Mouse (Mus musculus) liver, postnatal 0 days (tissue): ENCODE results near the gene Ccnl1. TPM values are rescaled to one million over a fixed set of nuclear protein-coding genes. Genes with fewer than 3 reads are reported as not detected.

ENCODE experiments used
- ATAC-seq: fragments of 200-750 bp; cut with Nextera tagmentation; 2 replicates; pipeline ENCODE4 v1.8.0; 2017; ENCODE audit warnings: mild to moderate bottlenecking, moderate library complexity
- DNase-seq: peaks from one replicate; pipeline ENCODE4 v3.0.0-alpha.2; 2016
- H3K27ac ChIP-seq: fragments of 300-500 bp; sonication (generic); 2 replicates; pipeline ENCODE4 v1.5.1; 2014; ENCODE audit warnings: antibody characterized with exemption, moderate library complexity, mild to moderate bottlenecking, low read depth
- H3K27me3 ChIP-seq: fragments of 300-500 bp; sonication (generic); 2 replicates; pipeline ENCODE4 v1.6.1; 2014; ENCODE audit warnings: low read length, control low read depth, mixed read lengths; ENCODE audit not compliant: insufficient read depth
- H3K36me3 ChIP-seq: fragments of 300-500 bp; sonication (generic); replicated peaks from 2 replicates; pipeline ENCODE4 v1.6.1; 2014; ENCODE audit warnings: mild to moderate bottlenecking, control low read depth, low read length, moderate library complexity, mixed read lengths; ENCODE audit not compliant: insufficient read depth
- H3K4me1 ChIP-seq: fragments of 300-500 bp; sonication (generic); 2 replicates; pipeline ENCODE4 v1.6.1; 2014; ENCODE audit warnings: antibody characterized with exemption, mild to moderate bottlenecking, control low read depth; ENCODE audit not compliant: insufficient read depth
- H3K4me2 ChIP-seq: fragments of 300-500 bp; sonication (generic); 2 replicates; pipeline ENCODE4 v1.6.1; 2014; ENCODE audit warnings: low read depth, mild to moderate bottlenecking, low read length, moderate library complexity, mixed read lengths
- H3K4me3 ChIP-seq: fragments of 300-500 bp; sonication (generic); 2 replicates; pipeline ENCODE4 v1.5.1; 2014; ENCODE audit warnings: low read depth, low read length
- H3K9ac ChIP-seq: fragments of 300-500 bp; sonication (generic); replicated peaks from 2 replicates; pipeline ENCODE4 v1.6.1; 2014; ENCODE audit warnings: mild to moderate bottlenecking, moderate library complexity
- H3K9me3 ChIP-seq: fragments of 300-500 bp; sonication (generic); 2 replicates; pipeline ENCODE4 v1.6.1; 2016; ENCODE audit warnings: mild to moderate bottlenecking, control low read depth, low read length, mixed read lengths
- CTCF ChIP-seq: sonication (generic); IDR thresholded peaks from 2 replicates; pipeline ENCODE4 v1.5.1; 2016; ENCODE audit warnings: antibody characterized with exemption, low read depth
- EP300 ChIP-seq: IDR thresholded peaks from 2 replicates; pipeline ENCODE4 v1.6.1; 2016; ENCODE audit warnings: antibody characterized with exemption, low read depth, mild to moderate bottlenecking
- WGBS: fragments of 180-500 bp; shearing (Covaris S2); extraction: QIAGEN DNeasy Blood & Tissue Kit; methylation state at CpG from one replicate; pipeline ENCODE4 v1.1.7; 2014; ENCODE audit not compliant: insufficient replicate concordance; 5-methylcytosine and 5-hydroxymethylcytosine counted together
- polyA plus RNA-seq: library from polyadenylated mRNA; unstranded; fragments of >200 nt; fragmentation: Nextera tagmentation; extraction: Ambion mirVana; gene quantifications from 2 replicates; pipeline ENCODE4 v1.2.1, GENCODE M21; 2015

The Ccnl1 gene
- polyA plus RNA-seq, 1 experiment from 2014 or later = 38.1 TPM

DNA sequence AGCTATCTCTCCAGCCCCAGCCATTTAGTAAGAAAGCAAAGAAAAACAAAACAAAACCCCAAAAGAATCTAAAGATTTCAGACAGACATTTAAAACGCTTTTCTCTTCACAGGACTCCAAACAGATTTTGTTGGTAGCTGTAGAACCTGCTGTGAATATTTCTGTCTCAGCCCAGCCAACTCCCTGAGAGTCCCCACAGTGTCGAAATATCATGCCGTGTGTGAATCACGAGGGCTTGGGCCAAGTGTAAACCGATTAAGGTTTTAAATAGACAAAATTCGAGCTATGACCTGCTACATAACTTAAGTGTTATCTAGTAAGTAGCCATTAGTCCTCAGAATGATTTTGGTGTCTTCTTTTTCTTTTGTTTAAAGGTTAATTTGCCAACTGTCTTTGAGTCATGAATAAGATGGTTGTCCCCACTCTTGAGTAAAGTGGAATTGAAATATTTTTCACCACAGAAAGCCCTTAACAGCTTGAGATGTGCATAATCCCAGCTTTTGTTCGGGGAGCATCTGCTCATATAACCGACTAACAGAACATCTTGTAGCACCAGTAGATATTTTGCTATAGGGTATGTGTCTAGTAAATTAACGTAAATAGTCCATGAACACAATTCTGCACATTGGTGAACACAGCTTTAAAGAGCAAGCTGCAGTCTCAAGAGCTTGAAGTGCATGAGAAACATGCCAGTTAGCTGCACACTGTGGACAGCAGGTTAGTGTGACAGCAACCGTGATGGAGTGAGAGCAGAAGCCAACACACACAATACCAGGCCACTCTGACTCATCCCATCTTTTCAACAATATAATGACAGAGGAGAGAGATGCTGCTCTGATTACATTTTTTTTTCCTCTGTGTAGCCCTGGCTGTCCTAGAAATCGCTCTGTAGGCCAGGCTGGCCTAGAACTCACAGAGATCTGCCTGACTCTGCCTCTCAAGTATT is 34.6 kb upstream of the Ccnl1 start:
- WGBS = 64% methylated on average over 11 of the region's 11 CpGs
- ATAC-seq (no peak), DNase-seq (no peak)
- Histone ChIP-seq H3K27me3 (no peaks in the 10 kb centered on the region), H3K27ac (no peak overlapping the region), H3K4me2 (no peak overlapping the region), H3K9me3 (no peaks in the 10 kb centered on the region), H3K36me3 (no peaks in the 10 kb centered on the region), H3K4me3 (no peak overlapping the region), H3K4me1 (no peaks in the 10 kb centered on the region), H3K9ac (no peak overlapping the region)
- TF ChIP-seq CTCF = no peak
- no peak for TF ChIP-seq EP300

DNA sequence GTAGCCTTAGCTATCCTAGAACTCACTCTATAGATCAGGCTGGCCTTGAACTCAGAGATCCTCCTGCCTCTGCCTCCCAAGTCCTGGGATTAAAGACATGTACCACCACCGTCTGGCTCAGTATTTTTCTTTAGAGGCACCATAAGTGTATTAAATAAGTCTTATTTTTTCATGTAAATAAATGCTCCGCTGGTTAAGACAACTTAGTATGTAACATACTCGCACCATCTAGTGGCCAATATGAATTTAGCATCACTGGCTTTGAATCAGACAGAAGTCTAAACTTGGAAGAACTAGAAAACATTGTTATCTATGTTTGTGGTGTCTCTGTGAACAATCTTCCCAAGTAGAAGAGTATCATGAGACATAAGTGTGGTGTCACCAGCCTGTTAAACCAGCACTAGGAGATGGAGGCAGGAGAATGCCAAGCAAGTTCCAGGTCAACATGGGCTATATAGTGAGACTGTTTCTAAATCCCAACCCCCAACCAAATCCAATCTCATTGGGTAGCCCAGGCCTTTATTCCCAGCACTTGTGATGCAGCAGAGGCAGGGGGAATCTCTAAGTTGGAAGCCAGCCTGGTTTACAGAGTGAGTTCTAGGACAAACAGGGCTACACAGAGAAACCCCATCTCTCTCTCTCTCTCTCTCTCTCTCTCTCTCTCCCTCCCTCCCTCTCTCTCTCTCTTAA is 33.1 kb upstream of the Ccnl1 start:
- DNase-seq (no peak), ATAC-seq (peak; percentile 48; the same call in 1 of the 2 replicates)
- WGBS = 9% methylated on average over 3 of the region's 3 CpGs
- no peak overlapping the region for H3K9ac ChIP-seq
- H3K4me1 ChIP-seq = no peaks in the 10 kb centered on the region
- no peak overlapping the region for H3K27ac ChIP-seq
- no peaks in the 10 kb centered on the region for H3K36me3 ChIP-seq
- H3K4me2 ChIP-seq = peak overlapping the region; percentile 34; the same call in 1 of the 2 replicates
- H3K4me3 ChIP-seq = peak overlapping the region; percentile 7; the same call in 1 of the 2 replicates
- TF ChIP-seq EP300 = no peak
- peak; percentile 80 for TF ChIP-seq CTCF
- H3K9me3 ChIP-seq = no peaks in the 10 kb centered on the region
- H3K27me3 ChIP-seq = no peaks in the 10 kb centered on the region

DNA sequence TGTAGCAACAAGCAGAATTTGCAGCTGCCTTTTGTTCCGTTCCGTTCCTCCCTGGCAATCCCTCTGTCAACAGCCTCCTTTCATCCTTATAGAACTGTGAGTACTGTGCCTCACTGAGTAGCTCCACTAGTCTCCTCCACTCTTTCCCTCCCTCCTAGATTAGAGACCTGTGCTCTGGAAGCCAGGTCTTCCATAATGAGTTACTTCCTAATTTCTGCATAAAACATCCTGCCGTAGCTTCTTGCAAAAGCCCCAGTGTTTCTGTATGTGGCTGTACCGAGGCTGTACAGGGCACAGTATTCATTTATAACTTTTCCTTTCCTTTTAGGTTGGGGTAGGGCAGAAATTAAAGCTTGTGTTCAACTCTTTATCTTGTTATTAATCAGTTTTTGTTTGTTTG is 32.5 kb upstream of the Ccnl1 start:
- Histone ChIP-seq H3K4me1 (no peaks in the 10 kb centered on the region), H3K9ac (no peak overlapping the region), H3K27ac (no peak overlapping the region), H3K9me3 (no peaks in the 10 kb centered on the region), H3K4me3 (peak overlapping the region; percentile 7; the same call in 1 of the 2 replicates), H3K4me2 (peak overlapping the region; percentile 34; the same call in 1 of the 2 replicates), H3K36me3 (no peaks in the 10 kb centered on the region), H3K27me3 (no peaks in the 10 kb centered on the region)
- no peak for TF ChIP-seq CTCF
- TF ChIP-seq EP300 = no peak
- WGBS = 61% methylated on average over 4 of the region's 4 CpGs
- ATAC-seq (no peak), DNase-seq (no peak)

DNA sequence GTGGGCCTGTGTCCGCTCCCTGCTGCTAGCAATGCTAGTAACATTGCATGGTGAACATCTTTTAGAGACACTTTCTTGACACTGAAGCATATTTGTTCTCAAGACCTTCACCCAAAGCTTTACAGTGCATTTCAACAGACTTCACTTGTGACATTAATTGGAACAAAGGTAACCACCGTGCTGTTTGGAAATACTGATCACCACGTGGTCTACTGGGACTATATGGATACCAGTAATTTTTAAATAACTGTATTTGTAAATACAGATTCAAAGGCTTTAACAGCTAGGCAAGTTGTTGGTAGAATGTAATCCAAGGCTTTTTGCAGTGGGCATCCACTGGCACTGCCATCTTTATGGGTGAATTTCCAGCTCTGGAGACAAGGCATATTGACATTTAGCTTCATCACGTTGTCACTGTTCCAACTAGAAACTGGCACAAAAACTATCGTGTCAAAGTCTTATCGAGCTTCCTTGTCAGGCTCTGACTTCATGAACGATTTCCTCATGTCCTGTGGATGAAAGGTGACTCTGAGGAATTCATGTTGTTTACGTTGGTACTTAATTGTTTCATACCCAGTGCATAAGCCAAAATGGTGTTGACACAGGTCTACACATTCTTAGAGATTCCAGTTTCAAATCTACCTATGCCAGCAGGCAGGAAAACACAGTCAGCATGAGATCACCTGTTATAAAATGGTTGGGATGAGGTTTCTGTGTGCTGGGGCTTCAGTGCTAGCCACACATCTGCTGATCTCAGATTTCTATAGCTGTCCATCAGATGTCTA is 30.9 kb upstream of the Ccnl1 start:
- Histone ChIP-seq H3K9me3 (no peaks in the 10 kb centered on the region), H3K36me3 (no peaks in the 10 kb centered on the region), H3K4me2 (no peak overlapping the region), H3K27me3 (no peaks in the 10 kb centered on the region), H3K4me1 (no peaks in the 10 kb centered on the region), H3K9ac (no peak overlapping the region), H3K4me3 (no peak overlapping the region), H3K27ac (no peak overlapping the region)
- DNase-seq (no peak), ATAC-seq (peak; percentile 43)
- 59% methylated on average over 8 of the region's 8 CpGs for WGBS
- TF ChIP-seq EP300 (peak; percentile 18; the same call in 1 of the 2 replicates), CTCF (no peak)

DNA sequence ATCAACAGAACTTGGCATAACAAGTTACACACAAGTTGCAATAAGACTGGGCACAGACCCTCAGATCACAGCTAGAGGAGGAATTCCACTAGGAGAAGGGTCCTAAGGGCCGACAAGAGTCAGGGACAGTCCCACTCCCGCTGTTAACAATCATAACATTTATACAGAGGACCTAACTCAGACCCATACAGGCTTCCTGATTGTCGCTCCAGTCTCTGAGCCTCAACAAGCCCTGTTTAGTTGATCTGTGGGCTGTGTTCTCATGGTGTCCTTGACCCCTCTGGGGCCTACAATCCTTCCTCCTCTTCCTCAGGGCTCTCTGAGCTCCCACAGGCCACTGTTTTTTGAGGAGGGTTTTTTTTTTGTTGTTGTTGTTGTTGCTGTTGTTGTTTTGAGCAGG is 18.2 kb upstream of the Ccnl1 start:
- no peak for DNase-seq
- peak overlapping the region; percentile 24; the same call in 1 of the 2 replicates for H3K27ac ChIP-seq
- WGBS = 83% methylated on average over 3 of the region's 3 CpGs

More for the DNA sequence above, 18.2 kb upstream of the Ccnl1 start:
- peaks cover 19% of the 10 kb centered on the region for H3K4me1 ChIP-seq
- no peak overlapping the region for H3K4me2 ChIP-seq
- H3K4me3 ChIP-seq = no peak overlapping the region
- no peak overlapping the region for H3K9ac ChIP-seq
- ATAC-seq = no peak
- no peaks in the 10 kb centered on the region for H3K27me3 ChIP-seq
- no peaks in the 10 kb centered on the region for H3K9me3 ChIP-seq
- no peaks in the 10 kb centered on the region for H3K36me3 ChIP-seq
- TF ChIP-seq EP300 = no peak
- no peak for TF ChIP-seq CTCF
